Mouse (Mus musculus): ENCODE measurements at regions not wholly inside any gene's neighbourhood (a gene's known extent, or its start where the extent isn't known, plus 50 kb on each side); places are given as distances from the start of the nearest gene placed in this dataset.

DNA sequence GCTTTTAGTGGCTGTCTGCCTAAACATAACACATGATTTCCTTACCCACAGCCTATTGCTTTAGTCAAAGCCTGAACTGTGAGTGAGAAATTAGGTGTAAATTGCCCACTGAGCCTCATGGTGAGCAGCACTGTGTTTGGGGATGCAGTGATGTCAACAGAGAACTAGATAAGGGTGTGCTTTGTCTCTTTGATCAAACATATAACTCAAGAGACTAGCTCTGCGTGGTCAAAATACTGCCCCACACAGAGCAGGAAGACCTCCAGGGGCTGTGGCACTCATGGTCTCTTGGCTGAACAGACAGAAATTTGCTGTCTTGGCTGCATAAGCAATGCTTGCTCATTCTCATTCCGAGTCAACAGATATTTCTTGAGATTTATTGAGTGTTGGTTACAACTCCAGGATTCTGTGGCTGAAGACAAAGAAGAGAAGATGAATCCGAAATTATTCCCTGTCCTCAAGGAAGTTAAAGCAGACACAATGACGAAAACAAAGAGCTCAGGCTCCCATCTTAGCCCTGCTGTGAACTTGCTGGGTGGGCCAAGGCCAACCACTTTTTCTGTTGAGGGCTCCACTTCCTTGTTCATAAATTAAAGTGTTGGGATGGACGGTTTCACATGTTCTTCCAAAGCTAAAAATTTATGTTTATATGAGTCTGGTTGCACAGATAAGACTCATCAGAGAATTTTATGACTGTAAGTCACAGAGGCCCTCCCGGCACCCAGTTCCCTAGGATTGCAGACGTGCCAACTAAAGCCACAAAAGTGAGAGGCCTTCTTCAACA, 882.4 kb downstream of the Kcnma1 start:
- CTCF ChIA-PET, result interaction anchor here (1.4 kb wide), 1 partner anchor 37 kb away, joined by 5 read pairs; no protein-coding TSS in a partner anchor
- POLR2A ChIA-PET, result no interaction called here
- DNase-seq (ENCODE audit: low read depth, low spot score) (no peak), ATAC-seq (no peak)
- no peak for TF ChIP-seq CTCF (IDR thresholded peaks at IDR 0.05)
- in situ Hi-C loops (cut with MboI; ENCODE audit: low pct_unique_long_range_greater_than_20kb), result loop anchor here (10.0 kb wide), 1 partner anchor 317 kb away; no protein-coding TSS in a partner anchor
- no peaks in the 10 kb centered on the region for H3K27me3 ChIP-seq

DNA sequence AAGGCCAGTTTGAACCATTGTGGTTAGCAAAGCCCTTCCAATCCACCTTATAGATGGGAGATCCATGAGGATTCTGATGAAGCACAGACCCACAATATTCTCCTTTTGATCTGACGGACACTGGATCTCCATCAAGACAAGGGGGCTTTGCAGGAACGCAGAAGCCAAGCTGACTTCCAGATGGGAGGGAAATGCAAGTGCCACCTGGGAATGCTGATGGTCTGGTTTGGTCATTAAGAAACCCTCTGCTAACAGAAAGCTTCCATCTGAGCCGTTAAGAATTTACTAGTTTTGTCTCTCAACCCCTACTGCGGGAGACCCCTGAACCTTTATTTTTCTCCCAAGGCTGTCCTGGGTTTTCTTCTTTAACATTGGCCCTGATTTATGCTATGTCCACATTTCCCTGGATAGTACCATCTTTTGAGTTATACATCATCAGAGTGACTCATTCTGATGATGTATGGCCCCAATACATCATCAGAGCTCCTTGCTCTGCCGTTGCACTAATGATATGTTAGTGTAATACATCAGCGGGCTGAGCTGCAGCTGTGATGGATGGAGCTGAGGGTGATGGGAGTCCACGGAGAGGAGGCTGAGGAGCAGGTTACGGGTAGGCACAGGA, 898.3 kb downstream of the Kcnma1 start:
- DNase-seq (ENCODE audit: low read depth, low spot score), result no peak
- ChIA-PET CTCF (interaction anchor here (1.2 kb wide), 1 partner anchor 11 kb away, joined by 3 read pairs; no protein-coding TSS in a partner anchor), POLR2A (interaction anchor here (0.6 kb wide), 1 partner anchor 500 kb away, joined by 3 read pairs; no protein-coding TSS in a partner anchor)
- ATAC-seq, result no peak
- TF ChIP-seq CTCF (IDR thresholded peaks at IDR 0.05), result no peak
- in situ Hi-C loops (cut with MboI; ENCODE audit: low pct_unique_long_range_greater_than_20kb), result no loop called here
- peaks cover 3% of the 10 kb centered on the region for H3K27me3 ChIP-seq

DNA sequence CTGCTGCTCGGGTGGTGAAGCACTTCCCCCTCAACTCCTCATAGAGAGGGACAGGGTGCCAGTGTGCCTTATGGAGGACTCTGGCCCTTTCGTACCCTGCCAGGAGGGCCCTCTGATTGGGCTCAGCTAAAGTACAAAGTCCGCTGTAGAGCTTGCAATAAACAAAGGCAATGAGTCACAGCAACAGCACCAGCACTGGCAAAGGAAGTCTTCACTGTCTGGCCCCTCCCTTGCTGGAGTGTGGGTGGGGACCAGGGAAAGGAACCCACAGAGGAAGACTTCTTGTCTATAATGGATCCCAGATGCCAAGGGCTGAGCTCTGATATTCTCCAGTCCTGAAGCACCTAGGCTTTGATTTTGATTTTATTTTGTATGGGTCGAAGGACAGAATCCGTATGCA, 899.4 kb downstream of the Kcnma1 start:
- DNase-seq (ENCODE audit: low read depth, low spot score), result no peak

DNA sequence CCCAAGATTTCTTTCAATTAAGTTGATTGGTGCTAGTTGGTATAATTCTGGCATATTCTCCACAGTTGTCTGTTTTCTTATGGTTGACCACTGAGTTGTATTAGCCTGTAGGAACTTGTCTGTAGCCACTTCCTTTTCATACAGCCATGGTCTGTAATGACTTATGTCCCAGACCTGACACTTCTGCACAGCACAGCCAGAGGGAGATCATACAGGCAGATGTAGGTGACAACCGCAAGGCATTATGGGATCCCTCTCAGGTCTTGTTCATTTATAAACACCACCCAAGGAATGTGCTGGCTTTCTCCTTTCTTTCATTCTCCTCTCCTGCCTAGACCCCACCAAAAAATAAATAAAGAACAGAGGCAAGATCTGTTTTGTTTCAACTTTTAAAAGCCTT, 899.8 kb downstream of the Kcnma1 start:
- no peak for DNase-seq (ENCODE audit: low read depth, low spot score)
- in situ Hi-C loops (cut with MboI; ENCODE audit: low pct_unique_long_range_greater_than_20kb), result no loop called here
- no peak for TF ChIP-seq CTCF (IDR thresholded peaks at IDR 0.05)
- POLR2A ChIA-PET, result no interaction called here
- ATAC-seq, result no peak
- H3K27me3 ChIP-seq, result peaks cover 3% of the 10 kb centered on the region
- CTCF ChIA-PET, result no interaction called here

More for the DNA sequence above, 899.4 kb downstream of the Kcnma1 start:
- POLR2A ChIA-PET, result no interaction called here
- CTCF ChIA-PET, result no interaction called here
- no peak for ATAC-seq
- no peak for TF ChIP-seq CTCF (IDR thresholded peaks at IDR 0.05)
- in situ Hi-C loops (cut with MboI; ENCODE audit: low pct_unique_long_range_greater_than_20kb), result no loop called here
- peaks cover 3% of the 10 kb centered on the region for H3K27me3 ChIP-seq

DNA sequence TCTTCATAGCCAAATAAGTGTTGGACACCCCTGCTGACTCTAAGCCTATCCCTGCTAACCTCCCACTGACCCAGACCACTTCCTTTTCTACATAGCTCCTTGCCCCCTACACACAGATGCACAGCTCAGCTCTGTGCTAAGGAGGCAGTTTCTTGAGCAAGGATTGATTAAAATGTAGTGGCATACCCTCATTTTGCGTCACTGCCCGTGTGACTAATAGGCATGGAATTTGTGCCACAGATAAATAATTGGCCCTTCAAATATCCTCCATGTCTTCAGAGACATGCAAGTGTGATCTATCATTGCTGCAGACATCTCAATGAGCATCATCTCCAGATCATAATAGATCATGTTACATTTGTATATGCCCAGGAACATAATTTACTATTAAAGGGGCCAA, 901.9 kb downstream of the Kcnma1 start:
- POLR2A ChIA-PET, result no interaction called here
- ATAC-seq, result no peak
- DNase-seq (ENCODE audit: low read depth, low spot score), result no peak
- no peaks in the 10 kb centered on the region for H3K27me3 ChIP-seq
- CTCF ChIA-PET, result no interaction called here
- in situ Hi-C loops (cut with MboI; ENCODE audit: low pct_unique_long_range_greater_than_20kb), result no loop called here
- no peak for TF ChIP-seq CTCF (IDR thresholded peaks at IDR 0.05)

DNA sequence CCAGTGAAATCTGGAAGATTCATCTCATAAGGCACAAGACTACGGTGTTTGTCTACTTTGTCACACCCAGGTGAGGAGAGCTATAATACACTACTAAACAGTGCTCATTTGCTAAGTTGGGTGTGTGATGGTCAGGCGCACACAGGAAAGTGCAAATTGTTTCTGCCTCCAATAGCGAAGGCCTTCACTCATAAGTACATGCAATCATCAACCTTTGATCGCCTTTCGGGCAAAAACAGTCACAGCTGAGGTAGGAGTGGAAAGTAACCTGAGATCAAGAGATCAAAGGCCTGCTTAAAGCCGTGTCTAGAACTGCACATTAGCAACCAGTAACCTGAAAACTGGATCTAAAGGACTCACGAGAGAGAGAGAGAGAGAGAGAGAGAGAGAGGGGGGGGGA, 905.7 kb downstream of the Kcnma1 start:
- ChIA-PET CTCF (interaction anchor here (0.6 kb wide), 1 partner anchor 320 kb away, joined by 4 read pairs; no protein-coding TSS in a partner anchor), POLR2A (interaction anchor here (0.7 kb wide), 1 partner anchor 35 kb away, joined by 3 read pairs; no protein-coding TSS in a partner anchor)
- DNase-seq (ENCODE audit: low read depth, low spot score), result no peak

DNA sequence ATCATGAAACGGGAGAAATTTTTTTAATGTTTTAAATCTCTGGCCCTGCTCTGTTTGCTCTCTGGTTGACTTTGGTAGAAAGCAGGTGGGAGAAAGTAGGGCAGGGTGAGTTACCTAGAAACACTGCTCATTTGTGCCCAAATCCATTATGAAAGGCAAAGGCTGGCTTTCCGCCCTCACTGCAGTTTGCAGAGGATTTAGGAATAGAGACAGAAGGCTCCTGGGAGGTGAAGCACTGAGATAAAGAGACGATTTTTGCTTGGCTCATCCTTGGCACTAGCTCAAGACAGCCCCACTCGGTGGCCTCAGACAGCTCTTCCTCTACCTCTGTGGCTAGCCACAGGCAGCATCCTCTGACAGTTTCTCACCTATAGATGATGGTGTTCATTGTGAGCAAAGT, 906.8 kb downstream of the Kcnma1 start:
- no peak for ATAC-seq
- ChIA-PET CTCF (no interaction called here), POLR2A (no interaction called here)
- no peak for TF ChIP-seq CTCF (IDR thresholded peaks at IDR 0.05)
- in situ Hi-C loops (cut with MboI; ENCODE audit: low pct_unique_long_range_greater_than_20kb), result no loop called here
- H3K27me3 ChIP-seq, result no peaks in the 10 kb centered on the region
- no peak for DNase-seq (ENCODE audit: low read depth, low spot score)

More for the DNA sequence above, 905.7 kb downstream of the Kcnma1 start:
- TF ChIP-seq CTCF (IDR thresholded peaks at IDR 0.05), result no peak
- no peak for ATAC-seq
- no peaks in the 10 kb centered on the region for H3K27me3 ChIP-seq
- in situ Hi-C loops (cut with MboI; ENCODE audit: low pct_unique_long_range_greater_than_20kb), result no loop called here

Data from Patski (cell line).